Mouse (Mus musculus) embryo, embryonic 11.5 days (tissue): Measurements from ENCODE around the gene Iqsec1.

Experiments used
- DNase-seq: peaks from one replicate; pipeline ENCODE4 v3.0.0-alpha.2; 2012; ENCODE audit warnings: low read depth, low spot score

Iqsec1 gene

DNA sequence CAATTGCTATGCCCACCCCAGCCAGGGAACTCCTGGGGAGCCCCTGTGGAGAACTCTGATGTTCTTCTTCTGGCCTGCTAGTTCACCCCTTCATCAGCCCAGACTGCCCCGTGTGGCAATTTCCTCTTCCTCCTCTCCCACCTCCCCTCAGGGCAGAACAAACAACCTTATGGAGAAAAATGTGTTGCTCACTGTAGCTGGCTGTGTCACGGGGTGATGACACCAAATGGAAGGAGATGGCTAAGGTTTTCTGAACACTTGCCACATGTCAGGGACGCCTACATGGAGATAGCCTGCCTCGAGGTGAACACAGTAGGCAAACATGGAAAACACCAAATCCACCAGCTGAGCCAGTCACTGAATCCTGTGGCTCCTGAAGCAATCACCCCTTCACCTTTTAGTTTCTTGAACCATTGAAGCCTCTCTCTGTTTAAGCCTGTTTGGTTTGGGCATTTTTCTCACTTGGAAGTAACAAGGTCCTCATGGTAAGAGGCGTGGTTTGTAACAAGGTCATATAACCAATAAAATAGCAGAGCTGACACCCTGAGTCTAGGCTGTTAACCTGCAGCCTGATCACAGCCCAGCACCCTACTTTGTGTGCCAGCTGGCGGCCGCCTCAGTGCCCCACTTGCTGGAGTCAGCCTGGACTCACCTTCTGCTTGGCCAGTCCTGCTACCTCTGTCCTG is 233.4 kb downstream of the Iqsec1 start:
- DNase-seq, result no peak

DNA sequence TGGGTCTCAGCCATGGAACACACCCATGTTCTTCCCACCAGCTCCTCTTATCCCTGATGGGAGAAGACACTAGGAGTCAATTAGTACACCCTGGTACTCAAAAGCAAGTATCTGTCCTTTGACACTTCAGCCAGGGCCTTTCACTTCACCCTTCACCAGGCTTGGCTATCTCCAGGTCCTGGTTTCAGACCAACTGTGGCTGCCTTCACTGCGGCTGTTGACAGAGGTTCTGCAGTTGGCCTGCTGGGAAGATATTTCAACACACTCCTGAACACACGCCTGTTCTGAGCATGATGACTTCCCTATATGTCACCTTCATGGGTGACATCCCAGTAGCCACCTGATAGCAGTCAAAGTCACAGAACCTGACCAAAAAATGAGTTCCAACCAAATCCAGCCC is 234.4 kb downstream of the Iqsec1 start:
- no peak for DNase-seq

DNA sequence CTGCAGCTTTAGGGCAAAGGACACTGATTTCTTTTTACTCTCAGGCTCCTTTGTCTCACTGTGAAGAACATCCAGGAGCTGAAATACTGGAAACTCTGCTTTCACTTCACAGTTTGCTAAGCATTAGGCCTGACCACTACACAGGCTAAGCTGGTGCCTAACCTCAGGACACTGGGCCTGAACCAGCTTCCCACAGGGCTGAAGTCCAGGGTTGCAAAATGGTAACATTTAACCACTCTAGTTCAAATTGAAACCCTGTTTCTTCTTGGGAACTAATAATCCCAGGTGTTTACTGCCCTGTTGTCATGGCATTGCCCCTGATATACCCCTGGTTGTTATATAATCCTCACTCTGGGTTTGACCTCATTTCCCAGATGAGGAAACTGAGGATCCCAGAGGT is 234.8 kb downstream of the Iqsec1 start:
- no peak for DNase-seq

DNA sequence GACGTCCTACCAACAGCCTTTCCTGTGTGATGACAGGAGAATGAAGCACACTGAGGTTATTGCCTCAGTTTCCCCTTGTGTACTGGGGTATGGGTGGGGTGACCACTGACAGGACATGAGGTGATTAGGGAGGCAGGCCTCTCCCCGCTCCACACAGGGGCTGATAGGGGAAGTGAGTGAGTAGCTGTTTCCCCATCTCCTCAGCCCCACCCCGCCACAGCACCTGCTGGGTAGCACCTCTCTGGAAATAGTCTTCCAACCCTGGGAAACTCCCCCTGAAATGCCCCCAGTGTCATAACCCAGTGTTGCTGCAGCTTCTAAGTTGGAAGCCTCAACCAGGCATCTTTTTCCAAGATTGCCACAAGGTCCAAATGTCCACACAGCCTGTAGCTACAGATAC is 236.9 kb downstream of the Iqsec1 start:
- no peak for DNase-seq

DNA sequence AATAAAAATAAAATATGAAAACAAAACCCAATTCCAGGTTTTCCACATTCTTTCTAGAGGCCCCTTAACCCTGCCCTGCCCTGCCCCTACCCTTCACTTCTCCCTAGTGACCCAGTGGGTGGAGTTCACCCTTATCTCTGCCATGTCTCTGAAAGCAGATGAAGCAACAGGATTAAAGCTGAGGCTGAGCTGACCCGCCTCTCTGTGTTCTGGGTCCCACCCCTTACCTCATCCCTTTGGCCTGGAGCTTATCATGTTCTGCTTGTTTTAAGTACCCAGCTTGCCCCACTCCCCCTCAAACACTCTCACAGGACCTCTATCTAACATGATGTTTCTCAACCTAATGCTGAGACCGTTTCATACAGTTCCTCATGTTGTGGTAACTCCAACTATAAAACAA is 238.4 kb downstream of the Iqsec1 start:
- no peak for DNase-seq

DNA sequence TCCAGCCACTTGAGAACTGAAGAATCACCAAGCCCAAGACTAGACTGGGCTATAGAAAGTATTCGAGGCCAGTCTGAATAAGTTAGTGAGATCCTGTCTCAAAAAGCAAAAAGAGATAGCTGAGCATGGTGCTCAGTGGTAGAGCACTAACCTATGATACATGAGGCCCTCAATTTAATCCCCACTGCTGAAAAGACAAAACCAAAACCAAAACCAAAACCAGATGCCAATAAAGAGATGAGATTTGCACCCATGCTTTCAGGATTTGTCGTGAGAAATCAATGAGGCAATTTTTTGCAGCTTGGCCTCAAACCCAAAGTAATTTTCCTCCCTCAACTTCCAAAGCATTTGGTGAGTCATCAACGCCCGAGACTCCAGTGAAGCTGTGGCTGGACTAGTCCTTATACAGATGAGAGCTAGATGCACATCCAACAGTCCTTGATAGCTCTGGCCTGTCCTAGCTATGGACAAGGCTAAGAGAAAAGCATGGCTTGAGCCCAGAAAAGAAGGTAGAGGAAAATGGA is 239.0 kb downstream of the Iqsec1 start:
- no peak for DNase-seq

DNA sequence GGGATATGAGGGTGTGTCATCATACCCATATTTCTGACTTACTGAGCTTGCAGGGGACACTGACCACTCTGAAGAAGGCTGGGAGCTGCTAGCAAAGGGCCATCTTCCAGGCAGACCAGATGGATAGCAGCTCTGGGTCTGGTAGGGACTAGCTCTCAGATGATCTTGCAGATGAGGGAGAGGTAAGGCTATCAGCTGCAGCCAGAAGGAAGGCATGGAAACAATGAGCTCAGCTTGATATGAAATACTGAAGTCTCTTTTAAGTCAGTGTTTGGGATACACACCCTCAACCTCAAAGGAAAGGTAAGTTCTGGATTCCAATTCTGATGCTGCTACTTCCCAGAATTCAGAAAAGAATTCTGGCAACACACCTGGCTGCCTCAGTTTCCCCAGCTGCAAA is 239.5 kb downstream of the Iqsec1 start:
- no peak for DNase-seq

DNA sequence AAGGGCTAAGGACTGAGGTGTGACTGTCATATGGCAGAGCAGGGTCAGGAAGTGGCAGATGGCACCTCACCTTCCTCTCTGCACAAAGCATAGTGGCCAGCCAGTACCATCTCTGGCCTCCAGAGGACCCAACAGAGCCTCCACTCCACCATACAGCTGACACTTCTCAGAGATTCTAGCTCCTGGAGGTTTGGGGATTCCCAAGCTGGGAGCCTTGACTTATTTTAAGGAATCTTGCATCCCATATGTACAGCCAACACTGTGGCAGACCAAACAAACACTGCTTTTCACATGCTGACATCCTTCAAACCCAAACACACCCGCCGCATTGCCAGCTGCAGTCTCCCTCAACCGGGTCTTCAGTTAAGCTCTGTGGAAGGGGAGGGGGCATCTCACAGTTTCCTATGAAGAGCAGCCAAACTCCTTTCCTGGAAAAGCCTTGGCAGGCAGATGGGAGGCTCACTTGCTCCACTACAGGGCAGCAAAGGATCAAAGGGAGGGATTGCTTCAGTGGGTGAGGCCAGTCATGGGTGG is 242.1 kb downstream of the Iqsec1 start:
- DNase-seq, result no peak

DNA sequence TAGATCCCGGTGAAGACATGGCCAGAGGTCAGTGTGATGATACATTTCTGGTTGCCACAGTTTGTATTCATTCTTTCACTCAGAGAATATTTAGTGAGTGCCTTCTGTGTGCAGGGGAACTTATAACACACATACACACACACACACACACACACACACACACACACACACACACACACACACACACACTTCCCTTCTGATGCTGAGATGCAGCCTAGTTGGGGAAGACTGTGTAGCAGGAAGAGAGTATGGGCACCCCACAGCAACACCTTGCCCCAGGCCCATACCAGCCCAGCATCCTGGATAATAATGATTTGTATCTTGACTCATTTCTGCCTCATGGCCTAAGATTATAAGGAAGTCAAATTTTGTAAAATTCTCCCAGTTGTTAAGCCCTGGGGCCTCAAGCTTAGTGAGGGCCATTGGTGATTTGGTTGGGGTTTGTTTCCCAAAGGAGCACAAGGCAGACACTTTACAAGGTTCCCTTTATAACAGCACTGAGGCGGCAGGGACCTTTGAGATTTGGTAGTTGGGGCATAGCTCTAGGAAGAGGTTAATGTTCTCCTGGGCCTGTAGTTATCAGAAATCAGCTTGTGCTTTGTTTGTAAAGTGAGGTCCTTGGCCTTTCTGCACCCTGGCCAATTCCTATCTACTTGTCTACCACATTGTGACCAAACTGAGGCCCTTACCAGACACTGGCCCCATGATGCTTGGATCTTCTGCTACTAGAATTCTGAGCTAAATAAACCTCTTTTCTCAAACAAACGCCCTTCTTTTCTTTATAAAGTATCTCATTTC is 242.9 kb downstream of the Iqsec1 start:
- DNase-seq, result no peak

DNA sequence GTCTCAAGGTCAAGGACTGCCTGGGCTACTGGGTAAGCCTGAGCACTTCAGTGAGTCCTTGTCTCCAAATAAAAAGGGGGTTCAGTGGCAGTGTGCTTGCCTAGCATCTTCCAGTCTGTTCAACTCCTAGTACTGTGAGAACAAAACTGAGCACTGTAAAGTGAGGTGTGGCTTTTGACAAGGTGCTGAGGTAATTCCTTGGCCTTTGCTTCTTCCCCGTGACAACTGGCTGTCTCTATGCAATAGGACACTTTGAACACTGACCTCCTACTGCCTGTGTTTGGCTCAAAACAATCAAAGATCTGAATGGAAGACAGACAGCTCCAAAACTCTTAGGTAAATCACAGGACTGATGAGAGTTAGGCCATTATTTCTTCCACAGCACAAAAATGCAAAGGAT is 246.0 kb downstream of the Iqsec1 start:
- DNase-seq, result no peak

DNA sequence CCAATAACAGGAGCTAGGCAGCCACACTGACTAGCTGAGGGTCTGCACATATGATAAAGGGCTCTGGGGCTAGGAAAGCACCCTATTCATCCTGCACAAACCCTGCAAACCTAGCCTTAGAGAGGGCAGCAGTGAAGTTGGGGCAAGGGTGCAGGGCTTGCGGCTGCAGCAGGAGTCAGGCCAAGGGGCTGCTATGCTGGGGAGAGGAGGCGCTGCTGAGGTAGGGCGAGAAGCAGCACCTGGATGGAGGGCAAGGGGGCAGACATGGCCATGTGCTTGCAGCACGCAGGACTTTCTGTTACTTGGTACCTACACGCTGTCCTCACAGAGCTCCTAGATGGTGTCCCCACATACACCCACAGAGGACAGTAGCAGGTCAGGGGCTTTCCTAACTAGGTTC is 246.8 kb downstream of the Iqsec1 start:
- no peak for DNase-seq

DNA sequence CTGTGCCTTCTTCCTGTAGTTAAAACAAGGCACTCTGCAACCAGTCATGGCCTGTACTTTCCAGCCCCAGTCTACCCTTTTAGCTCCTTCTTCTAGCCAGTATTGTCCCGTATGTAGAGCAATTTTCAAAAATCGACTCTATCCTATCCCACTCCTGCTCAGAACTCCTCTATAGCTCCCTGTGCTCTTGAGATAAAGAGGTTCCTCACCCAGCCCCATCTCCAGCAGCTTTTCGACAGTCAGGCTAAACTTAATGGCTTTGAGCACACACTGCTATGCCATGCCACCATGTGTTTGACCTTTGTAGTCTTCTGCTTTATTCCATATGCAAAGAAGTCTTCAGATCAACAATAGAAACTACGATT is 247.4 kb downstream of the Iqsec1 start:
- no peak for DNase-seq

DNA sequence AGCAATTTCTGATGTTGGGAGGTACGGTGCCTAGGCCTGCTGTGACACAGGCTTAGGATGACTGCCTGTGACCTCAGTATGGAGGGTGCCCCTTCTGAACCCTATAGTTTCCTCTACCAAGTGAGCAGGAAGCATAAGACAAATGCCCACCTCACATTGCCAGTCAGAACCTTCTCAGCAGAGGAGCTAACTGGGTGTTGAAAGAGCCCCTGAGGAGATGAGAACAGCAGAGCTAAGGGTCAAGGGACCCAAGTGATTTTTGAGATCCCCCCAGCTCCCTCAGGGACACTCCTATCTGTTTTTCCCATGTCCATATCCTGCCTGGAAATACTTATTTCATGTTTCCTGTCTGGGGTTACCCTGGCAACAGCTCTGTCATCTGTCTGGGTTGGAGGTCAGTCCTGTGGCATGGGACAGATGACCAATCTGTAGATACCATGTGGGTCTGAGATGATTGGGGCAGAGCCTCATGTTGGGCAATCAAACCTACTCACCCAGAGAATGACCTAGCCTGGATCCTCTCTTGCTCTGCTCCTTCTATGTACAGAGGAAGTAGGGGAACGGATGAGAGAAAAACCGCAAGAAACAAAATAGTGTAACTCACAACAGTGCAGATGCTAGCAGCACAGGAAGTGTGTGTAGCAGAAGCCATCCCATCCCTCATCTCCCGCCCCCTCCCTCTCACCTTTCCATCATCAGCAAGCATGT is 248.0 kb downstream of the Iqsec1 start:
- DNase-seq, result no peak

DNA sequence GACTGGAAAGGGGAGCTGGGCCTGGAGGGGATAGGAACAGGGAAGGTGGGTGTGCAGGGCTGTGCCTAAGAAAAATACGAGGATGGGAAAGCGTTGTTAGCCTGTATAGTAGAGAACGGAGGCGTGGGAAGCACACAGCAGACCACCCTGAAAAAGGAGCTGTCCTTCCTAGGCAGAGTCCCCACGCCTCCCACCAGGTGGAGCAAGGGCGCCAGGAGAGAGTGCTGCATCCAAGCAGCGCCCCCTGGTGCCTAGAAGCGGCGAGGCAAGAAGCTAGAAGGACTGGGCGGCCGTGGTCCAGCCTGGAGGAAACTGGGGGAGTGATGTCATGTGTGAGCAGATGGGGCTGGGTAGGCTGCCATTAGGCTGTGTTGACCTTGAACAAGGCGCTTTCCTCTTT is 251.1 kb downstream of the Iqsec1 start:
- peak; percentile 88 for DNase-seq

DNA sequence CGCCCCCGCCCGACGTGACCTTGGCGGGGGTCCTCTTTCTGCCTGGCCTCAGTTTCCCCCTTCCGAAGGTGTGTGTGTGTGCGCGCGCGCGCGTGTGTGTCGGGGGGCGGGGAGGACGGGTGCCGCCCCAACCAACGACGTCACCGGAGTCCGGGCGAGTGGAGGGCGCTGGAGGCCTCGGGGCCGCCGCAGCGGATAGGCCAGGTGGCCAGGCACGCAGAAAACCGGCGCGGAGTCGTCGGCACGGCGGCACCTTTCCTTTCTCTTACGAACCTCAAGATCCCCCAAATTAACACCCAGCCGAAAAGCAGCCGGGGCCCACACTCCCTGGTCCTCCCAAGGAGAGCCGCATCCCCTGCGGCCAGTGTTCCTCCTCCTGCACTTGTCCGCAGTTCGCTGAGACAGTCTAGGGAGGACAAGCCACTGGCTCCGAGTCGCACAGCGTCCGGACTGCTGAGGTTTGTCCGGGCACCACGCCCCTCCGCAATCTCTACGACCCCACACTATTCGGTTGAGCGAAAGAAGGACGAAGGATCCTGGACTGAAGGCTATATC is 251.7 kb downstream of the Iqsec1 start:
- no peak for DNase-seq

DNA sequence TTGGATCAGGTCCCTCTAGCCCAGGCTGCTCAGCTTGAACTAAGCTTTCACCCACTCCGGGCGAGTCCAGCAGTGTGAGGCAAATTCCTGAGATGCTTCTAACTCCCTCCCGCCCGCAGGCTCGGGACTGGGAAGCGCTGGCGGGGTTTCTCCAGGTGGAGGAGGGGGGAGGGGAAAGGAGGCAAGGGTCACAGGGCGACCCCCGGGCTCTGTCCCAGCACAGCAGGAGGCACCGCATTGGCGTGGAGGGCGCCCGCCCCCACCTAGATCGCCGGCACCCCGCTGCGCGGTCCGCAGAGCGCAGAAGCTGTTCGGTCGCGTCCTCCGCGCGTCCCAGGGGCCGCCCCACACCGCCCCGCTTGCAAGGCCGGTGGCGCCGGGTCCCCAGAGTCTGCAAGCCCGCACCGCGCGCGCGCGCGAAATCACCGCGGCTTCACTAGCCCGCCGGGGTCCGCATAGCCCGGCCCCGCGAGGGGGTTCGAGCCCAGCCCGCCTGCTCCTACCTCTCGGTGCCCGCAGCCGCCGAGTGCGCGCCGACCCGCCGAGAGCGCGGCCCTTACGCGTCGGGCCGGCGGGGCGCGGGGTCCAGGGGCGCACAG is 252.3 kb downstream of the Iqsec1 start:
- DNase-seq, result no peak

DNA sequence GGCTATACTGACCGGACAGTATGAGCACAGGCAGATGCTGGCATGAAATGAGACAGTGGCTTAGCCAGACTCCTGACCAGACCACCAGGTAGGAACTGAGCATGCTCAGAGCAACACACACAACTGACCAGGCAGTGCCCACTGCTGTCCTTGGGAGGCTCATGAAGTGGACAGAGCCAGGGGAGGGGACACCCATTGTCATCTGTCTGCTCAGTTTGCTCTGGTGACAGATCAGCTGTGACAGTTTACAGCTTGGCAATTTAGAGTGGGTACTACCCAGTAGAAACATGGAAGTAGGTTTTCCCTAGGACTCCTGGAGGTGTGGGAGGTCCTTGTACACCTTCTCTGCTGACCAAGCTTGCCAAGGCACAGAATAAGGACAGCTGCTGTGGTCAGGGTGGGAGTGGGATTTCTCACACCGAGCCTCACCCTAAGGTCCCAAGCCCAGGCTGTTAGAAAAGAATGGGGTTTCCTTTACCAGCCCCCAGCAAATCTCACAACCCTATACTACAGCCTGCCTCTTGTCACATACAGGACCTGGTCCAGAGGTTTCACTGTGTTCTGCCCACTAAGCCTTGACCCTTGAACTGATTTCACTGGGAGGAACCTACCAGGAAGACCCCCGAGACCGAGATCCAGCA is 253.0 kb downstream of the Iqsec1 start:
- no peak for DNase-seq

DNA sequence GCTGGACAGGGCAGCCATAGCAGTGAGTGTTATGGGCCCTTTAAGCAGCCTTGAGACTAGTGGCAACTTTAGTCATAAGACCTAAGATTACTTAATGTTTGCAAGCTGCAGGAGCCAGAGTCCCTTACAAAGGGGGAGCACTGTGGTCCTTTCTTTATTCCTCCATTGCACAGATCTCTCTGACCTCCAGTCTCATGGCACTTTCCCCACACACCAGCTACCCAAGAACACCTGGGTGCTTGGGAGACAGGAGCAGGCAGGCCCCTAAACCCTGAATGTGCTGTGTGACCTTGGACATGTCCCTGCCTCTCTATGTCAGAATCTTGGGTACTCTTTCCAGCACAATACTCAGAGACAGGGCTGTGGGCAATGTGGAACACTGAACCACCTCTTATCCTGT is 253.7 kb downstream of the Iqsec1 start:
- DNase-seq, result no peak

DNA sequence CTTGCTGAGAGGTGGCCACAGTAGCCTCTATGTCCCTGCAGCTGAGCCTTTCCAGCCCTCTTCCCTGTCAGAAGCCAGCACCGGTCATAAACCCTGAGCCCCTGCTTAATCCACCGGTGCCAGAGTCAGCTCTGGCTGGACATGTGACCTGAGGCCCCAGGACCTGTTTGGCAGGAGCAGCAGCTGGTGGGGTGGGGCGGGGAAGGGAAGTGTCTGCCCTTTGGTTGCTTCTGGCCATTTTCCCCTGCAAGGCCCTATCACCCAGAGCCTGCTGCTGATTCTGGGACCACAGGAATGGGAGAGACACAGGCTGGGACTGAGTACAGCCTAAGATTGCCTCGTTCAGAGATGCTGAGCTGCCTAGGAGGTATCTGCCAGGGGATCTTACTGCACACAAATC is 257.2 kb downstream of the Iqsec1 start:
- no peak for DNase-seq

DNA sequence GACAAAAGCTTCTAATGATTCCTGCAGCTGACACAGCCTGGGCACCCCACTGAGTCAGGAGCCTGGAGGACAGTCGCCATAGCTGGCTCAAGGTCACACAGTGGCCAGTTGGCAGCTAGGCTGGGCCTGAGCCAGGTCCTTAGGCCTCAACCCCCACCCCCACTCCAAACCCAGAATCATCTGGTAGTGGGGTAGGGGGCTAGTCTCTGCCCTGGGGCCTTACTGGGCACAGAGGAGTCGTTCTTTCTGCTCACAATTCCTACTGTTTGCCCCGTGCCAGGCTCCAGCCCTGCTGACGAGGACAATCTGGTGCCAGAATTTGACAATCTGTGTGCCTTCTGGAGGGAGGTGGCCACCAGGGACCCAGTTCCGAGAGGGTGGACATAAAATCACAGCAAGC is 258.7 kb downstream of the Iqsec1 start:
- DNase-seq, result no peak

DNA sequence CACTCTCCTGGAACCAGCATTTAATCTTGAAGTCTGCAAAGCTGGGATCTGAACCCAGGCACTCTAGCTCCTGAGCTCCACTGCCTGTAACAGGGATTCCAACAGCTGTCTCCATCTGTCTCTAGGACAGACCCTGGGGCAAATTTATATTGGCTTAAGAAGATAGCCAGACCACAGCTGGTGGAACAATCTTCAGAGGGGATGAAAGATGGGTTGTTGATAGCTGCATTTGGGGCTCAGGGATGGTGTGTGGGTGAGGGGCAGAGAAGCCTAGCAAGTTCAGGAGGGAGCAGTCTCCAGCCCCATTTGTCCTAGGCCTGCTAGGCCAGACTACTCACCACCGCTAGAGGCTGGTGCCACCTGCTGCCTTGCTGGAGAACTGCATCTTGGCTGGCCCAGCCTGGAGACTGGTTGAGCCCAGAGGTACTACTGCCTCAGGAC is 260.0 kb downstream of the Iqsec1 start:
- DNase-seq, result no peak
